Mouse (Mus musculus) MEL (cell line): ENCODE data around the gene Rpl35a. TPM values are rescaled to one million over a fixed set of nuclear protein-coding genes. Genes with fewer than 3 reads are reported as not detected.

Experiments used
- DNase-seq: peaks from one replicate; pipeline ENCODE4 v3.0.0; 2011; ENCODE audit warnings: low read depth, low spot score
- H3K27ac ChIP-seq: 2 replicates; pipeline ENCODE4 v1.5.1; 2012; ENCODE audit warnings: low read depth, mild to moderate bottlenecking, control low read depth, low read length, moderate library complexity; ENCODE audit not compliant: control insufficient read depth
- H3K27me3 ChIP-seq, 2 experiments: fragments of 150-350 bp in 1 of 2; sonication (generic) in 1 of 2; 2 replicates each; pipeline ENCODE4 v1.6.1; 2012; ENCODE audit warnings: low read length in 2 of 2, mild to moderate bottlenecking in 2 of 2, improper control_type of control experiment in 1 of 2, moderate library complexity in 1 of 2; ENCODE audit not compliant: insufficient read depth in 2 of 2, control insufficient read depth in 1 of 2
- H3K36me3 ChIP-seq, 2 experiments: 2 replicates each; pipeline ENCODE4 v1.6.1; 2012 to 2014; ENCODE audit warnings: low read length in 2 of 2, improper control_type of control experiment in 1 of 2, inconsistent platforms in 1 of 2, mild to moderate bottlenecking in 1 of 2; ENCODE audit not compliant: insufficient read depth in 2 of 2, control insufficient read depth in 1 of 2
- H3K4me1 ChIP-seq, 2 experiments: fragments of 150-350 bp in 1 of 2; sonication (generic) in 1 of 2; 2 replicates each; pipeline ENCODE4 v1.6.1; 2012; ENCODE audit warnings: low read length in 2 of 2, improper control_type of control experiment in 1 of 2, mild to moderate bottlenecking in 1 of 2; ENCODE audit not compliant: insufficient read depth in 2 of 2, control insufficient read depth in 1 of 2
- H3K4me3 ChIP-seq, 2 experiments: fragments of 150-350 bp in 1 of 2; sonication (generic) in 1 of 2; 2 replicates each; pipeline ENCODE4 v1.5.1; 2012; ENCODE audit warnings: low read depth in 2 of 2, low read length in 2 of 2, mild to moderate bottlenecking in 2 of 2, moderate library complexity in 2 of 2, control low read depth in 1 of 2, improper control_type of control experiment in 1 of 2; ENCODE audit not compliant: control insufficient read depth in 1 of 2, insufficient read depth in 1 of 2
- H3K79me2 ChIP-seq: 2 replicates; pipeline ENCODE4 v1.6.1; 2012; ENCODE audit warnings: mild to moderate bottlenecking, low read length, moderate library complexity; ENCODE audit not compliant: control insufficient read depth, poor library complexity, insufficient read depth
- H3K9ac ChIP-seq: 2 replicates; pipeline ENCODE4 v1.6.1; 2012; ENCODE audit warnings: low read depth, mild to moderate bottlenecking, control low read depth, low read length, moderate library complexity; ENCODE audit not compliant: control insufficient read depth, poor library complexity, severe bottlenecking
- H3K9me3 ChIP-seq: fragments of 150-350 bp; sonication (generic); replicated peaks from 2 replicates; pipeline ENCODE4 v1.6.1; 2012; ENCODE audit warnings: mild to moderate bottlenecking, low read length, improper control_type of control experiment, moderate library complexity; ENCODE audit not compliant: insufficient read depth
- BHLHE40 ChIP-seq: IDR thresholded peaks from 2 replicates; pipeline ENCODE4 v1.6.1; 2012; ENCODE audit warnings: low read depth, mild to moderate bottlenecking, inconsistent platforms, low read length, improper control_type of control experiment, borderline replicate concordance
- CHD1 ChIP-seq: IDR thresholded peaks from 2 replicates; pipeline ENCODE4 v1.6.1; 2012; ENCODE audit warnings: low read depth, mild to moderate bottlenecking, inconsistent platforms, low read length, improper control_type of control experiment
- CTCF ChIP-seq, 3 experiments: IDR thresholded peaks in 2 of 3; conservative IDR thresholded peaks in 1 of 3; 2 replicates each; pipeline ENCODE4 v1.5.1; 2011 to 2012; ENCODE audit warnings: low read length in 3 of 3, low read depth in 2 of 3, mild to moderate bottlenecking in 2 of 3, improper control_type of control experiment in 1 of 3, inconsistent platforms in 1 of 3, mixed read lengths in 1 of 3, moderate library complexity in 1 of 3; ENCODE audit not compliant: control insufficient read depth in 1 of 3, insufficient read depth in 1 of 3, poor library complexity in 1 of 3, severe bottlenecking in 1 of 3
- ELF1 ChIP-seq: IDR thresholded peaks from 2 replicates; pipeline ENCODE4 v1.6.1; 2014; ENCODE audit warnings: low read depth, mild to moderate bottlenecking, inconsistent platforms, low read length, improper control_type of control experiment, moderate library complexity
- EP300 ChIP-seq, 2 experiments: IDR thresholded peaks; 2 replicates each; pipeline ENCODE4 v1.6.1; 2011; ENCODE audit warnings: improper control_type of control experiment in 2 of 2, low read length in 2 of 2, low read depth in 1 of 2, mild to moderate bottlenecking in 1 of 2
- ETS1 ChIP-seq: IDR thresholded peaks from 2 replicates; pipeline ENCODE4 v1.6.1; 2012; ENCODE audit warnings: low read depth, mild to moderate bottlenecking, inconsistent platforms, low read length, improper control_type of control experiment, moderate library complexity
- GABPA ChIP-seq: IDR thresholded peaks from 2 replicates; pipeline ENCODE4 v1.6.1; 2012; ENCODE audit warnings: low read depth, mild to moderate bottlenecking, inconsistent platforms, low read length, improper control_type of control experiment, moderate library complexity
- HCFC1 ChIP-seq: IDR thresholded peaks from 2 replicates; pipeline ENCODE4 v1.6.1; 2012; ENCODE audit warnings: low read depth, mild to moderate bottlenecking, inconsistent platforms, low read length, improper control_type of control experiment, moderate library complexity
- JUND ChIP-seq: IDR thresholded peaks from 2 replicates; pipeline ENCODE4 v1.6.1; 2011; ENCODE audit warnings: low read depth, mild to moderate bottlenecking, improper control_type of control experiment, low read length
- MAX ChIP-seq: IDR thresholded peaks from 2 replicates; pipeline ENCODE4 v1.6.1; 2011; ENCODE audit warnings: low read length, improper control_type of control experiment
- MAZ ChIP-seq: IDR thresholded peaks from 2 replicates; pipeline ENCODE4 v1.6.1; 2012; ENCODE audit warnings: low read depth, mild to moderate bottlenecking, inconsistent platforms, low read length, improper control_type of control experiment
- MEF2A ChIP-seq: IDR thresholded peaks from 2 replicates; pipeline ENCODE4 v1.6.1; 2014; ENCODE audit warnings: low read depth, mild to moderate bottlenecking, inconsistent platforms, low read length, improper control_type of control experiment; ENCODE audit not compliant: poor library complexity, insufficient replicate concordance, severe bottlenecking; ENCODE audit errors: extremely low read depth
- MYB ChIP-seq: IDR thresholded peaks from 2 replicates; pipeline ENCODE4 v1.6.1; 2011; ENCODE audit warnings: mild to moderate bottlenecking, low read depth, low read length, improper control_type of control experiment
- NRF1 ChIP-seq: IDR thresholded peaks from 2 replicates; pipeline ENCODE4 v1.6.1; 2014; ENCODE audit warnings: low read depth, mild to moderate bottlenecking, inconsistent platforms, low read length, improper control_type of control experiment, moderate library complexity; ENCODE audit not compliant: poor library complexity, insufficient read depth, severe bottlenecking
- POLR2AphosphoS5 ChIP-seq: IDR thresholded peaks from 2 replicates; pipeline ENCODE4 v1.6.1; 2012; ENCODE audit warnings: low read depth, borderline replicate concordance, mild to moderate bottlenecking, inconsistent platforms, low read length, moderate library complexity, mixed read lengths
- SIN3A ChIP-seq: IDR thresholded peaks from 2 replicates; pipeline ENCODE4 v1.6.1; 2012; ENCODE audit warnings: low read length, improper control_type of control experiment, inconsistent platforms
- TAL1 ChIP-seq: IDR thresholded peaks from 2 replicates; pipeline ENCODE4 v1.6.1; 2012; ENCODE audit warnings: mild to moderate bottlenecking, inconsistent platforms, low read length, moderate library complexity, mixed read lengths
- TBP ChIP-seq: IDR thresholded peaks from 2 replicates; pipeline ENCODE4 v1.8.0; 2011; ENCODE audit warnings: low read depth, low read length, improper control_type of control experiment
- ZKSCAN1 ChIP-seq: IDR thresholded peaks from 2 replicates; pipeline ENCODE4 v1.6.1; 2012; ENCODE audit warnings: low read depth, mild to moderate bottlenecking, inconsistent platforms, low read length, improper control_type of control experiment, moderate library complexity
- ZNF384 ChIP-seq: IDR thresholded peaks from 2 replicates; pipeline ENCODE4 v1.6.1; 2012; ENCODE audit warnings: low read depth, mild to moderate bottlenecking, inconsistent platforms, low read length, improper control_type of control experiment
- polyA plus RNA-seq, 2 experiments: library from polyadenylated mRNA; stranded (reverse) in 1 of 2; unstranded in 1 of 2; fragments of >175 nt in 1 of 2; fragments of >200 nt in 1 of 2; gene quantifications; 2 replicates each; pipeline versions ENCODE4 v1.2.1 to v1.2.4; 2012; ENCODE audit warnings: low replicate concordance in 2 of 2, low read depth in 1 of 2; ENCODE audit not compliant: insufficient read length in 2 of 2, insufficient read depth in 1 of 2, missing spikeins in 1 of 2
- total RNA-seq: library from RNA; depleted of rRNA; stranded (reverse); fragments of 300-350 nt; gene quantifications from 2 replicates; pipeline ENCODE4 v1.2.3, GENCODE M21; 2012

Gene Rpl35a
- total and polyA plus RNA-seq, 3 experiments: 1,572 to 2,314 TPM; not detected in 1

- Histone ChIP-seq H3K27ac (no peak overlapping the region), H3K27me3 (no peaks in the 10 kb centered on the region), H3K79me2 (no peaks in the 10 kb centered on the region), H3K4me1 (no peaks in the 10 kb centered on the region), H3K4me3 (no peak overlapping the region), H3K9ac (no peak overlapping the region), H3K9me3 (no peaks in the 10 kb centered on the region), H3K36me3 (peaks cover 0 to 14% of the 10 kb centered on the region in 2 experiments; a peak in 2 of 4 replicates)
- no peak for DNase-seq
- TF ChIP-seq TAL1 (no peak), NRF1 (no peak), MAZ (no peak), MEF2A (no peak), ETS1 (no peak), CTCF (IDR thresholded peaks at IDR 0.05 in 2 of 3, conservative IDR thresholded peaks at IDR 0.05 in 1 of 3; ENCODE audit: control insufficient read depth in 1 of 3, insufficient read depth in 1 of 3, low read depth in 2 of 3, low read length in 3 of 3, poor library complexity in 1 of 3, severe bottlenecking in 1 of 3) (no peak), JUND (no peak), ZKSCAN1 (no peak), TBP (no peak), MYB (no peak), POLR2AphosphoS5 (no peak), SIN3A (no peak), HCFC1 (no peak), MAX (no peak), BHLHE40 (no peak), EP300 (IDR thresholded peaks at IDR 0.05; ENCODE audit: low read depth in 1 of 2, low read length in 2 of 2) (no peak)
These were observed 49.4 kb upstream of the Rpl35a start for GRCm38 (mm10) chr16:33006888-33007287.

GRCm38 (mm10) chr16:33007436-33007835 is 48.8 kb upstream of the Rpl35a start:
- H3K36me3 ChIP-seq: peaks cover 0 to 14% of the 10 kb centered on the region in 2 experiments; a peak in 2 of 4 replicates
- no peak for DNase-seq
- no peaks in the 10 kb centered on the region for H3K27me3 ChIP-seq
- H3K9ac ChIP-seq: no peak overlapping the region
- no peak overlapping the region for H3K27ac ChIP-seq
- H3K4me3 ChIP-seq: no peak overlapping the region
- TF ChIP-seq MAZ (no peak), ELF1 (no peak), SIN3A (no peak), MYB (no peak), ZKSCAN1 (no peak), GABPA (no peak), CHD1 (no peak), ZNF384 (no peak), HCFC1 (no peak)
- TF ChIP-seq, all 39 proteins: peak for 0
- Histone ChIP-seq H3K4me1 (no peaks in the 10 kb centered on the region), H3K9me3 (no peaks in the 10 kb centered on the region), H3K79me2 (no peaks in the 10 kb centered on the region)
